Mouse (Mus musculus): ENCODE measurements at regions not wholly inside any gene's neighbourhood (a gene's known extent, or its start where the extent isn't known, plus 50 kb on each side); places are given as distances from the start of the nearest gene placed in this dataset.

GRCm38 (mm10) chr7:40381244-40381643 lies 516.9 kb upstream of the Vstm2b start:
- TF ChIP-seq CTCF (IDR thresholded peaks at IDR 0.05; ENCODE audit: insufficient read depth, low read length): no peak
- no peak for TF ChIP-seq POLR2A (IDR thresholded peaks at IDR 0.05; ENCODE audit: borderline replicate concordance, extremely low read depth, low read depth, low read length)
